Mouse (Mus musculus) lung, postnatal 0 days (tissue): Measurements from ENCODE around the gene Olfr224. TPM values are rescaled to one million over a fixed set of nuclear protein-coding genes. Genes with fewer than 3 reads are reported as not detected.

ENCODE experiments used
- ATAC-seq: fragments of 200-750 bp; cut with Nextera tagmentation; 2 replicates; pipeline ENCODE4 v1.8.0; 2017; ENCODE audit warnings: moderate library complexity
- DNase-seq: peaks from one replicate; pipeline ENCODE4 v3.0.0-alpha.2; 2016; ENCODE audit warnings: low spot score
- H3K27ac ChIP-seq: fragments of 300-500 bp; sonication (generic); 2 replicates; pipeline ENCODE4 v1.5.1; 2014; ENCODE audit warnings: antibody characterized with exemption, mild to moderate bottlenecking, low read length, mixed read lengths
- H3K27me3 ChIP-seq: fragments of 300-500 bp; sonication (generic); replicated peaks from 2 replicates; pipeline ENCODE4 v1.6.1; 2014; ENCODE audit warnings: low read length, mixed read lengths; ENCODE audit not compliant: insufficient read depth
- H3K36me3 ChIP-seq: fragments of 300-500 bp; sonication (generic); 2 replicates; pipeline ENCODE4 v1.6.1; 2014; ENCODE audit warnings: low read length, mixed read lengths; ENCODE audit not compliant: insufficient read depth
- H3K4me1 ChIP-seq: fragments of 300-500 bp; sonication (generic); 2 replicates; pipeline ENCODE4 v1.6.1; 2014; ENCODE audit warnings: antibody characterized with exemption, low read depth, low read length, mixed read lengths; ENCODE audit not compliant: insufficient read depth
- H3K4me2 ChIP-seq: fragments of 300-500 bp; sonication (generic); replicated peaks from 2 replicates; pipeline ENCODE4 v1.6.1; 2014; ENCODE audit warnings: low read depth, mild to moderate bottlenecking, low read length, moderate library complexity, mixed read lengths
- H3K4me3 ChIP-seq: fragments of 300-500 bp; sonication (generic); 2 replicates; pipeline ENCODE4 v1.5.1; 2014; ENCODE audit warnings: low read depth, low read length
- H3K9ac ChIP-seq: fragments of 300-500 bp; sonication (generic); replicated peaks from 2 replicates; pipeline ENCODE4 v1.6.1; 2014; ENCODE audit warnings: low read depth, mild to moderate bottlenecking
- H3K9me3 ChIP-seq: fragments of 300-500 bp; sonication (generic); 2 replicates; pipeline ENCODE4 v1.6.1; 2016; ENCODE audit warnings: low read length, mixed read lengths
- CTCF ChIP-seq: IDR thresholded peaks from 2 replicates; pipeline ENCODE4 v1.5.1; 2016; ENCODE audit warnings: antibody characterized with exemption, mild to moderate bottlenecking
- EP300 ChIP-seq: IDR thresholded peaks from 2 replicates; pipeline ENCODE4 v1.6.1; 2016; ENCODE audit warnings: antibody characterized with exemption, mild to moderate bottlenecking, control low read depth
- WGBS: fragments of 180-500 bp; shearing (Covaris S2); extraction: QIAGEN DNeasy Blood & Tissue Kit; methylation state at CpG from one replicate; pipeline ENCODE4 v1.1.7; 2014; 5-methylcytosine and 5-hydroxymethylcytosine counted together
- polyA plus RNA-seq: library from polyadenylated mRNA; unstranded; fragments of >200 nt; fragmentation: Nextera tagmentation; extraction: Ambion mirVana; gene quantifications from 2 replicates; pipeline ENCODE4 v1.2.1, GENCODE M21; 2015

Gene Olfr224
- polyA plus RNA-seq: not detected in 2 replicates

- ATAC-seq: no peak
- Histone ChIP-seq H3K36me3 (no peaks in the 10 kb centered on the region), H3K9me3 (no peaks in the 10 kb centered on the region), H3K27me3 (no peaks in the 10 kb centered on the region), H3K4me3 (no peak within 1 kb of the TSS), H3K27ac (no peak within 1 kb of the TSS), H3K4me2 (no peak within 1 kb of the TSS), H3K4me1 (no peaks in the 10 kb centered on the region), H3K9ac (no peak within 1 kb of the TSS)
- TF ChIP-seq EP300 (no peak), CTCF (no peak)
- DNase-seq: no peak
- 60% methylated on average over 5 of the region's 5 CpGs for WGBS
These were observed at the start of gene Olfr224 for GRCm38 (mm10) chr11:58570405-58570804. Olfr224 (minus strand) TSS chr11:58570553.

GRCm38 (mm10) chr11:58618793-58619192, 48.4 kb upstream of the Olfr224 start:
- H3K4me1 ChIP-seq: no peaks in the 10 kb centered on the region
- H3K27ac ChIP-seq: no peak overlapping the region
- no peak overlapping the region for H3K9ac ChIP-seq
- no peaks in the 10 kb centered on the region for H3K36me3 ChIP-seq
- H3K4me3 ChIP-seq: no peak overlapping the region
- WGBS: 54% methylated on average over 6 of the region's 6 CpGs
- DNase-seq (no peak), ATAC-seq (no peak)
- H3K9me3 ChIP-seq: no peaks in the 10 kb centered on the region
- TF ChIP-seq CTCF (no peak), EP300 (no peak)
- no peak overlapping the region for H3K4me2 ChIP-seq
- no peaks in the 10 kb centered on the region for H3K27me3 ChIP-seq

- no peaks in the 10 kb centered on the region for H3K9me3 ChIP-seq
- no peak overlapping the region for H3K9ac ChIP-seq
- DNase-seq (no peak), ATAC-seq (no peak)
- no peaks in the 10 kb centered on the region for H3K27me3 ChIP-seq
- WGBS: 55% methylated on average over 3 of the region's 3 CpGs
- TF ChIP-seq EP300 (no peak), CTCF (no peak)
- H3K27ac ChIP-seq: no peak overlapping the region
- H3K4me2 ChIP-seq: no peak overlapping the region
- H3K4me3 ChIP-seq: no peak overlapping the region
- H3K36me3 ChIP-seq: no peaks in the 10 kb centered on the region
- no peaks in the 10 kb centered on the region for H3K4me1 ChIP-seq
These were observed 48.0 kb upstream of the Olfr224 start for GRCm38 (mm10) chr11:58618369-58618768.

- Histone ChIP-seq H3K27me3 (no peaks in the 10 kb centered on the region), H3K9me3 (no peaks in the 10 kb centered on the region), H3K36me3 (no peaks in the 10 kb centered on the region), H3K9ac (no peak within 1 kb of the TSS), H3K4me3 (no peak within 1 kb of the TSS), H3K27ac (no peak within 1 kb of the TSS), H3K4me2 (no peak within 1 kb of the TSS), H3K4me1 (no peaks in the 10 kb centered on the region)
- ATAC-seq (no peak), DNase-seq (no peak)
- 77% methylated on average over 4 of the region's 4 CpGs for WGBS
- no peak for TF ChIP-seq CTCF
- TF ChIP-seq EP300: no peak
These were observed 45.6 kb upstream of the Olfr224 start, which contains the start of gene 2210407C18Rik for GRCm38 (mm10) chr11:58615975-58616374. 2210407C18Rik (minus strand) TSS chr11:58616075.

- Histone ChIP-seq H3K4me2 (no peak overlapping the region), H3K27ac (no peak overlapping the region), H3K4me3 (no peak overlapping the region), H3K9me3 (no peaks in the 10 kb centered on the region), H3K36me3 (no peaks in the 10 kb centered on the region), H3K4me1 (no peaks in the 10 kb centered on the region), H3K9ac (no peak overlapping the region), H3K27me3 (no peaks in the 10 kb centered on the region)
- DNase-seq (peak; percentile 23), ATAC-seq (no peak)
- TF ChIP-seq CTCF: no peak
- TF ChIP-seq EP300: no peak
These were observed 44.2 kb upstream of the Olfr224 start for GRCm38 (mm10) chr11:58614526-58614925.

- WGBS: 53% methylated on average over 3 of the region's 3 CpGs
- H3K27ac ChIP-seq: no peak overlapping the region
- H3K4me3 ChIP-seq: no peak overlapping the region
- no peak overlapping the region for H3K9ac ChIP-seq
- no peaks in the 10 kb centered on the region for H3K4me1 ChIP-seq
- no peaks in the 10 kb centered on the region for H3K9me3 ChIP-seq
- no peak overlapping the region for H3K4me2 ChIP-seq
- no peaks in the 10 kb centered on the region for H3K27me3 ChIP-seq
- no peaks in the 10 kb centered on the region for H3K36me3 ChIP-seq
- ATAC-seq (no peak), DNase-seq (peak; percentile 29)
- no peak for TF ChIP-seq EP300
- TF ChIP-seq CTCF: no peak
These were observed 43.0 kb upstream of the Olfr224 start for GRCm38 (mm10) chr11:58613359-58613758.

- DNase-seq: no peak
- no peak for TF ChIP-seq EP300
- TF ChIP-seq CTCF: no peak
- no peaks in the 10 kb centered on the region for H3K4me1 ChIP-seq
- WGBS: 70% methylated on average over 6 of the region's 6 CpGs
- H3K9me3 ChIP-seq: no peaks in the 10 kb centered on the region
- no peak overlapping the region for H3K4me3 ChIP-seq
- H3K9ac ChIP-seq: no peak overlapping the region
- H3K27ac ChIP-seq: no peak overlapping the region
- ATAC-seq: no peak
- no peak overlapping the region for H3K4me2 ChIP-seq
- no peaks in the 10 kb centered on the region for H3K27me3 ChIP-seq
- H3K36me3 ChIP-seq: no peaks in the 10 kb centered on the region
These were observed 36.7 kb upstream of the Olfr224 start for GRCm38 (mm10) chr11:58607030-58607429.
